Mouse (Mus musculus) heart, postnatal 0 days (tissue): Measurements from ENCODE around the gene Chtf18. TPM values are rescaled to one million over a fixed set of nuclear protein-coding genes. Genes with fewer than 3 reads are reported as not detected.

Source experiments
- ATAC-seq: fragments of 200-750 bp; cut with Nextera tagmentation; 2 replicates; pipeline ENCODE4 v1.8.0; 2017; ENCODE audit warnings: low read depth, moderate number of reproducible peaks, moderate library complexity; ENCODE audit not compliant: insufficient read depth
- DNase-seq: peaks from one replicate; pipeline ENCODE4 v3.0.0-alpha.2; 2016; ENCODE audit warnings: low spot score
- H3K27ac ChIP-seq: fragments of 300-500 bp; sonication (generic); 2 replicates; pipeline ENCODE4 v1.5.1; 2014; ENCODE audit warnings: low read depth, mild to moderate bottlenecking
- H3K27me3 ChIP-seq: fragments of 300-500 bp; sonication (generic); 2 replicates; pipeline ENCODE4 v1.6.1; 2014; ENCODE audit warnings: low read length, mixed read lengths; ENCODE audit not compliant: control insufficient read depth, insufficient read depth
- H3K36me3 ChIP-seq: fragments of 300-500 bp; sonication (generic); replicated peaks from 2 replicates; pipeline ENCODE4 v1.6.1; 2014; ENCODE audit warnings: low read length, mixed read lengths; ENCODE audit not compliant: control insufficient read depth, insufficient read depth
- H3K4me1 ChIP-seq: fragments of 300-500 bp; sonication (generic); 2 replicates; pipeline ENCODE4 v1.6.1; 2014; ENCODE audit warnings: antibody characterized with exemption; ENCODE audit not compliant: control insufficient read depth, insufficient read depth
- H3K4me2 ChIP-seq: fragments of 300-500 bp; sonication (generic); 2 replicates; pipeline ENCODE4 v1.6.1; 2014; ENCODE audit warnings: low read depth, mild to moderate bottlenecking, low read length, moderate library complexity
- H3K4me3 ChIP-seq: fragments of 300-500 bp; sonication (generic); 2 replicates; pipeline ENCODE4 v1.5.1; 2014; ENCODE audit warnings: low read depth, low read length
- H3K9ac ChIP-seq: fragments of 300-500 bp; sonication (generic); replicated peaks from 2 replicates; pipeline ENCODE4 v1.6.1; 2014; ENCODE audit warnings: low read depth, low read length, mixed read lengths
- H3K9me3 ChIP-seq: fragments of 300-500 bp; sonication (generic); replicated peaks from 2 replicates; pipeline ENCODE4 v1.6.1; 2016; ENCODE audit warnings: low read length; ENCODE audit not compliant: control insufficient read depth
- CTCF ChIP-seq: IDR thresholded peaks from 2 replicates; pipeline ENCODE4 v1.5.1; 2016; ENCODE audit warnings: antibody characterized with exemption, control low read depth, low read depth
- EP300 ChIP-seq: IDR thresholded peaks from 2 replicates; pipeline ENCODE4 v1.6.1; 2016; ENCODE audit warnings: antibody characterized with exemption, low read depth
- WGBS: fragments of 180-500 bp; shearing (Covaris S2); extraction: QIAGEN DNeasy Blood & Tissue Kit; methylation state at CpG from one replicate; pipeline ENCODE4 v1.1.7; 2014; 5-methylcytosine and 5-hydroxymethylcytosine counted together
- polyA plus RNA-seq: library from polyadenylated mRNA; unstranded; fragments of >200 nt; fragmentation: Nextera tagmentation; extraction: Ambion mirVana; gene quantifications from 2 replicates; pipeline ENCODE4 v1.2.1, GENCODE M21; 2015
- total RNA-seq: library from RNA; depleted of rRNA; stranded (reverse); fragments of >200 nt; gene quantifications from 2 replicates; pipeline ENCODE4 v1.2.3, GENCODE M21; 2014; ENCODE audit warnings: low replicate concordance

Chtf18 gene
- total and polyA plus RNA-seq, 2 experiments from 2014 or later: 3.9 to 9.1 TPM

DNA sequence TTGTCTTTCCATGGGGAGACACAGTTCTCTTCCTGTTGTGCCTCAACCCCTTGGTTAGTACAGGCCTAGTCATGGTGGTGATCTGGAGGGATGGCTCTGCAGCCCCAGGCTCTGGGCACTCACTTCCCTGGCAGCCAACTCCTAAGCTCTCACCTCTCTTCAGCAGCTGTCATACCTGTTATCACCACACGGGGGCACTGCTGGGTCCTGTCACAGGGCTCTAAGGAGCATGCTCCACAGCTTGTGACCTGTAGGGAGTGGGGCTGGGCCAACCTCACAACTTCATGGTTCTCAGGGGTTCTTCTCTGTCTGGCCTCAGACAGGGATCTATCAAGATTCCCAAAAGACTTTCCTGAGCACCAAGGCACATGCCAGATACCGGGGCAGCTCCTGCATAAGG lies 4.9 kb upstream of the Chtf18 start:
- ATAC-seq (no peak), DNase-seq (peak; percentile 50)
- no peak overlapping the region for H3K4me3 ChIP-seq
- no peaks in the 10 kb centered on the region for H3K9me3 ChIP-seq
- no peaks in the 10 kb centered on the region for H3K27me3 ChIP-seq
- no peak overlapping the region for H3K4me2 ChIP-seq
- H3K9ac ChIP-seq: no peak overlapping the region
- H3K4me1 ChIP-seq: peaks cover 8% of the 10 kb centered on the region
- H3K27ac ChIP-seq: no peak overlapping the region
- 18% methylated on average over 2 of the region's 2 CpGs for WGBS
- TF ChIP-seq CTCF (peak; percentile 95), EP300 (no peak)
- H3K36me3 ChIP-seq: no peaks in the 10 kb centered on the region

DNA sequence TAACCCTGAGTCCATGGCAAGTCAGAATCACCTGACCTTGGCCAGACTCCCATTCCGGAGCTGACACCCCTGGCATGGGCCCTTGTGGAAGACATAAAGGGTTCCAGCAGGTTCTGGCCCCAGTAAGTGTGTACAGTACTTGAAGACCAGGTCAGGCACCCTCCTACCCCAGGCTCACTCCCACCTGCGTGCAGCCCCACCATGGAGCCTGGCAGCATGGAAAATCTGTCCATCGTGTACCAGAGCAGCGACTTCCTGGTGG lies 721 bp upstream of the Chtf18 start:
- TF ChIP-seq EP300: no peak
- no peak for TF ChIP-seq CTCF
- DNase-seq (no peak), ATAC-seq (no peak)
- Histone ChIP-seq H3K27me3 (no peaks in the 10 kb centered on the region), H3K27ac (peak overlapping the region; percentile 40; the same call in 1 of the 2 replicates), H3K9ac (peak overlapping the region; percentile 78), H3K4me1 (peaks cover 16% of the 10 kb centered on the region), H3K4me2 (peak overlapping the region; percentile 90), H3K9me3 (no peaks in the 10 kb centered on the region), H3K36me3 (no peaks in the 10 kb centered on the region; the same call in 1 of the 2 replicates), H3K4me3 (peak overlapping the region; percentile 61)
- 8% methylated on average over 4 of the region's 4 CpGs for WGBS

DNA sequence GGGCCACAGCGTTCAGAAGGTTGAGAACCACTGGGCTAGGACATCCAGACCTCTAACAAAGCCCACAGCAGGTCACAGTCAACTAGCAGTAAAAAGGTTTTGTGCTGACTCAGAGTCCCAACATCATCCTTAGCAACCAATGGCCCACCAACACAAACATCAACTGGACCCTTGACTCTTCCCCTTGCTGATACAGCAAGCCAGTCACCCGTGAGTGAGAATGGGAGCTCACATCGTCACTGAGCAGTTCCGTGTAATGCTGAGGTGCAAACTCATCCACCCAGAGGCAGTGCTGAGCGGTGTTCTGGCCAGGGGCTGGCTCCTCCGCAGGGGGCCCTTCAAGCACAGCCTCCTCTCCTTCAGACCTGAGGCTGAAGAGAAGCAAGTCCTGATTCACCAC lies 2.0 kb downstream of the Chtf18 start:
- no peaks in the 10 kb centered on the region for H3K27me3 ChIP-seq
- TF ChIP-seq EP300 (no peak), CTCF (no peak)
- WGBS: 72% methylated on average over 6 of the region's 6 CpGs
- H3K9me3 ChIP-seq: no peaks in the 10 kb centered on the region
- peaks cover 10% of the 10 kb centered on the region; the same call in 1 of the 2 replicates for H3K36me3 ChIP-seq
- ATAC-seq (no peak), DNase-seq (no peak)
- peaks cover 16% of the 10 kb centered on the region for H3K4me1 ChIP-seq
- no peak overlapping the region for H3K4me2 ChIP-seq
- H3K9ac ChIP-seq: no peak overlapping the region
- no peak overlapping the region for H3K4me3 ChIP-seq
- H3K27ac ChIP-seq: no peak overlapping the region

DNA sequence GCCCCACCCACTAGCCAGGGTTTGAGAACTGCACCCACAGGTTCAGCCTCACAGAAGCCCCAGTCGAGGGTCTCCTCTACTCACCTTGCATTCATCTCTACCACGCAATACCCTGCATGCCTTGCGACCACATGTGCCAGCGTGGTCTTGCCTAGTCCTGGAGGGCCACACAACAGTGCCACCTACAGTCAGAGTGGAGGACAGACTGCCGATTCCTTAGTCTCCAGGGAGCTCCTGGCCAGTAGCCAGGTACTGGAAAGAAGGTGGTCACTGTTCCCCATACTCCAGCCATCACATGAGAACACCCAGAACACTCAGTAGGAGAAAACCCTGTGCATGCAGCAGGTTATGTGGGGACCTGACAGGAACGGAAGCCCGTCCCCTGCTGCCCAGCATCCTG lies 3.3 kb downstream of the Chtf18 start:
- H3K4me1 ChIP-seq: peaks cover 16% of the 10 kb centered on the region
- peaks cover 17% of the 10 kb centered on the region; the same call in 1 of the 2 replicates for H3K36me3 ChIP-seq
- H3K4me3 ChIP-seq: no peak overlapping the region
- TF ChIP-seq EP300: no peak
- TF ChIP-seq CTCF: no peak
- no peaks in the 10 kb centered on the region for H3K9me3 ChIP-seq
- no peak overlapping the region for H3K9ac ChIP-seq
- no peaks in the 10 kb centered on the region for H3K27me3 ChIP-seq
- WGBS: 80% methylated on average over 7 of the region's 7 CpGs
- DNase-seq (no peak), ATAC-seq (no peak)
- H3K4me2 ChIP-seq: no peak overlapping the region
- no peak overlapping the region for H3K27ac ChIP-seq

DNA sequence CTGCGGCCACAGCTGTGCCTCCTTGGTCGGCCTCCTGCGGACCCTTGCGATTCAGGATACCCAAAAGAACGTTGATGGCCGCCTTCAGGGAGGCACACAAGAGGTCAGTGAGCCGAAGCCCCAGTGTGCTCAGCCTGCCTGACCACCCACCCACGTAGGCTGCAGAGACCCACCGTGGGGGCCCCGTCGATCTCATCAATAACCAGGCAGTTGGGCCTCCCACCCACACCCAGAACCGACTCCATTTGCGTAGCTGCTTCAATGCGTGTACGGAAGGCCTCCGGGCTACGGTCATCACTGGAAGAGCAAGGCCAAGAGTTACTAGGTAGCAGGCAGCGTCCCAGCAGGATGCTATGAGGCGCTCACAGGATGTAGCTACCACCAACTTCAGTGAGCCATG lies 3.7 kb downstream of the Chtf18 start:
- ATAC-seq: no peak
- H3K9ac ChIP-seq: no peak overlapping the region
- H3K27ac ChIP-seq: no peak overlapping the region
- H3K36me3 ChIP-seq: peaks cover 17% of the 10 kb centered on the region; the same call in 1 of the 2 replicates
- no peaks in the 10 kb centered on the region for H3K27me3 ChIP-seq
- no peak overlapping the region for H3K4me3 ChIP-seq
- TF ChIP-seq EP300 (no peak), CTCF (no peak)
- H3K9me3 ChIP-seq: no peaks in the 10 kb centered on the region
- H3K4me1 ChIP-seq: peaks cover 15% of the 10 kb centered on the region
- DNase-seq: no peak
- 93% methylated on average over 19 of the region's 19 CpGs for WGBS
- H3K4me2 ChIP-seq: no peak overlapping the region

DNA sequence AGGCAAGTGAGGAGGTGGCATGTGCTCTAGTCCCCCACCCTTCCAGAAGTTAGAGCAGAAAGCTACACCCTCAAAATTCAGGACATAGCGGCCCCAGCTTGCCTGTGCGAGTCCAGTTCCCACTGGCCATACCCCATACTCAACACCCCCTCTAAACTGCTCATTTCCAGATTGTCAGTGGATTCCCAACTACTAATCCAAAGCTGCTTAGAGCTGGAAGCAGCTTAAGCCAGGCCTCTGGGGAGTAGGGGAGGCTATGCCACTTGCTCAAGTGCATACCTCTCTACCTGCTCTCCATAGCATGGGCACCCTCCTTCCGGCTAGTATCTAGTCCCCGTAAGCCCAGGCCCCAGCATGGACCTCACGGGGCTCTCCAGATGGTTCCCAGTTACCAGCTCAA lies 5.7 kb downstream of the Chtf18 start:
- Histone ChIP-seq H3K4me3 (no peak overlapping the region), H3K9ac (no peak overlapping the region), H3K27ac (no peak overlapping the region), H3K4me2 (no peak overlapping the region), H3K4me1 (peaks cover 2% of the 10 kb centered on the region), H3K9me3 (no peaks in the 10 kb centered on the region), H3K36me3 (peaks cover 17% of the 10 kb centered on the region; the same call in 1 of the 2 replicates), H3K27me3 (peaks cover 16% of the 10 kb centered on the region)
- 95% methylated on average over 5 of the region's 5 CpGs for WGBS
- ATAC-seq (no peak), DNase-seq (no peak)
- TF ChIP-seq CTCF (no peak), EP300 (no peak)
